Mouse (Mus musculus): Measurements from ENCODE around the gene Zfp747. TPM values are rescaled to one million over a fixed set of nuclear protein-coding genes. Genes with fewer than 3 reads are reported as not detected.
A peak's percentile ranks its signal among the peaks of the same experiment; 100 is the strongest.
"Not testable (repeated sequence)": the region's sequence is repeated elsewhere in the genome, so short reads cannot be mapped to it uniquely, and the experiment has no call there.

Zfp747 gene
- 15.0 and 35.5 TPM in 2 replicates for polyA plus RNA-seq (2012; rRNA removed)

GRCm38 (mm10) chr7:127375271-127376245, at the start of gene Zfp747:
Gene Zfp747, minus strand, starts transcription at chr7:127376050.
- peak within 1 kb of the TSS; percentile 95 for H3K27ac ChIP-seq (ENCODE audit: insufficient read depth, low read depth, low read length)
- H3K36me3 ChIP-seq (ENCODE audit: control insufficient read depth, insufficient read depth, low read length): peaks cover 16% of the 10 kb centered on the region
- H3K4me3 ChIP-seq (ENCODE audit: low read depth, low read length): peak within 1 kb of the TSS; percentile 94
- under 1% methylated on average over 49 of the region's 49 CpGs for WGBS
- TF ChIP-seq CTCF (IDR thresholded peaks at IDR 0.05; ENCODE audit: extremely low read depth, insufficient read length, insufficient replicate concordance, low read depth, low read length): peak; percentile 64; the same call in 1 of the 2 replicates
- TF ChIP-seq POLR2A (IDR thresholded peaks at IDR 0.05; ENCODE audit: low read depth, low read length): peak; percentile 83; the same call in 1 of the 2 replicates
- H3K4me1 ChIP-seq (ENCODE audit: control insufficient read depth, insufficient read depth, insufficient read length, low read length): peaks cover 16% of the 10 kb centered on the region; the same call in 1 of the 2 replicates
- not testable (repeated sequence) for H3K27me3 ChIP-seq (ENCODE audit: control insufficient read depth, insufficient read depth, low read length)

- Histone ChIP-seq H3K27me3 (ENCODE audit: control insufficient read depth, insufficient read depth, low read length) (no peaks in the 10 kb centered on the region), H3K4me3 (ENCODE audit: low read depth, low read length) (no peak overlapping the region), H3K36me3 (ENCODE audit: control insufficient read depth, insufficient read depth, low read length) (no peaks in the 10 kb centered on the region), H3K27ac (ENCODE audit: insufficient read depth, low read depth, low read length) (peak overlapping the region; percentile 41), H3K4me1 (ENCODE audit: control insufficient read depth, insufficient read depth, insufficient read length, low read length) (peaks cover 10% of the 10 kb centered on the region)
- TF ChIP-seq POLR2A (IDR thresholded peaks at IDR 0.05; ENCODE audit: low read depth, low read length): no peak
- TF ChIP-seq CTCF (IDR thresholded peaks at IDR 0.05; ENCODE audit: extremely low read depth, insufficient read length, insufficient replicate concordance, low read depth, low read length): no peak
- 82% methylated on average over 3 of the region's 3 CpGs for WGBS
Observed at GRCm38 (mm10) chr7:127425291-127425690, 49.4 kb upstream of the Zfp747 start.

GRCm38 (mm10) chr7:127422247-127422646, 46.4 kb upstream of the Zfp747 start:
- Histone ChIP-seq H3K27me3 (ENCODE audit: control insufficient read depth, insufficient read depth, low read length) (no peaks in the 10 kb centered on the region), H3K27ac (ENCODE audit: insufficient read depth, low read depth, low read length) (no peak overlapping the region), H3K4me1 (ENCODE audit: control insufficient read depth, insufficient read depth, insufficient read length, low read length) (peaks cover 10% of the 10 kb centered on the region), H3K36me3 (ENCODE audit: control insufficient read depth, insufficient read depth, low read length) (peaks cover 9% of the 10 kb centered on the region), H3K4me3 (ENCODE audit: low read depth, low read length) (peak overlapping the region; percentile 85)
- WGBS: 1% methylated on average over 15 of the region's 15 CpGs
- TF ChIP-seq POLR2A (IDR thresholded peaks at IDR 0.05; ENCODE audit: low read depth, low read length): no peak
- no peak for TF ChIP-seq CTCF (IDR thresholded peaks at IDR 0.05; ENCODE audit: extremely low read depth, insufficient read length, insufficient replicate concordance, low read depth, low read length)

GRCm38 (mm10) chr7:127421388-127422191, 45.7 kb upstream of the Zfp747 start, which contains the start of gene Zfp688:
Gene Zfp688, minus strand, starts transcription at chr7:127422068.
- Histone ChIP-seq H3K27me3 (ENCODE audit: control insufficient read depth, insufficient read depth, low read length) (no peaks in the 10 kb centered on the region), H3K36me3 (ENCODE audit: control insufficient read depth, insufficient read depth, low read length) (peaks cover 9% of the 10 kb centered on the region), H3K27ac (ENCODE audit: insufficient read depth, low read depth, low read length) (peak within 1 kb of the TSS; percentile 55; the same call in 1 of the 2 replicates), H3K4me3 (ENCODE audit: low read depth, low read length) (peak within 1 kb of the TSS; percentile 85), H3K4me1 (ENCODE audit: control insufficient read depth, insufficient read depth, insufficient read length, low read length) (peaks cover 10% of the 10 kb centered on the region)
- WGBS: under 1% methylated on average over 48 of the region's 48 CpGs
- TF ChIP-seq CTCF (IDR thresholded peaks at IDR 0.05; ENCODE audit: extremely low read depth, insufficient read length, insufficient replicate concordance, low read depth, low read length) (no peak), POLR2A (IDR thresholded peaks at IDR 0.05; ENCODE audit: low read depth, low read length) (peak; percentile 74; the same call in 1 of the 2 replicates)

- TF ChIP-seq CTCF (IDR thresholded peaks at IDR 0.05; ENCODE audit: extremely low read depth, insufficient read length, insufficient replicate concordance, low read depth, low read length): no peak
- no peak for TF ChIP-seq POLR2A (IDR thresholded peaks at IDR 0.05; ENCODE audit: low read depth, low read length)
- H3K4me1 ChIP-seq (ENCODE audit: control insufficient read depth, insufficient read depth, insufficient read length, low read length): peaks cover 2% of the 10 kb centered on the region; the same call in 1 of the 2 replicates
- WGBS: 82% methylated on average over 2 of the region's 2 CpGs
- H3K4me3 ChIP-seq (ENCODE audit: low read depth, low read length): no peak overlapping the region
- no peak overlapping the region for H3K27ac ChIP-seq (ENCODE audit: insufficient read depth, low read depth, low read length)
- H3K36me3 ChIP-seq (ENCODE audit: control insufficient read depth, insufficient read depth, low read length): no peaks in the 10 kb centered on the region
- no peaks in the 10 kb centered on the region for H3K27me3 ChIP-seq (ENCODE audit: control insufficient read depth, insufficient read depth, low read length)
Observed at GRCm38 (mm10) chr7:127411418-127411817, 35.6 kb upstream of the Zfp747 start.

GRCm38 (mm10) chr7:127406002-127406987, 30.4 kb upstream of the Zfp747 start, which contains the start of gene Zfp764:
Gene Zfp764, minus strand, starts transcription at chr7:127406822.
- Histone ChIP-seq H3K4me3 (ENCODE audit: low read depth, low read length) (peak within 1 kb of the TSS; percentile 82), H3K27ac (ENCODE audit: insufficient read depth, low read depth, low read length) (peak within 1 kb of the TSS; percentile 80)
- WGBS: 1% methylated on average over 40 of the region's 40 CpGs
- TF ChIP-seq CTCF (IDR thresholded peaks at IDR 0.05; ENCODE audit: extremely low read depth, insufficient read length, insufficient replicate concordance, low read depth, low read length): peak; percentile 76
- not testable (repeated sequence) for H3K36me3 ChIP-seq (ENCODE audit: control insufficient read depth, insufficient read depth, low read length); H3K27me3 ChIP-seq (ENCODE audit: control insufficient read depth, insufficient read depth, low read length); H3K4me1 ChIP-seq (ENCODE audit: control insufficient read depth, insufficient read depth, insufficient read length, low read length)

GRCm38 (mm10) chr7:127404101-127404500, 28.3 kb upstream of the Zfp747 start:
- H3K4me1 ChIP-seq (ENCODE audit: control insufficient read depth, insufficient read depth, insufficient read length, low read length): peaks cover 12% of the 10 kb centered on the region
- H3K27me3 ChIP-seq (ENCODE audit: control insufficient read depth, insufficient read depth, low read length); H3K36me3 ChIP-seq (ENCODE audit: control insufficient read depth, insufficient read depth, low read length); H3K27ac ChIP-seq (ENCODE audit: insufficient read depth, low read depth, low read length); H3K4me3 ChIP-seq (ENCODE audit: low read depth, low read length): not testable (repeated sequence)
- 98% methylated on average over 6 of the region's 6 CpGs for WGBS
